Mouse (Mus musculus) forelimb bud, embryonic 11.5 days (tissue): ENCODE measurements around the gene Cdk5rap3.

Experiments used
- DNase-seq: peaks from one replicate; pipeline ENCODE4 v3.0.0-alpha.2; 2012; ENCODE audit warnings: low read depth, low spot score

Cdk5rap3 gene

GRCm38 (mm10) chr11:96861446-96861845 is 54.9 kb downstream of the Cdk5rap3 start:
- no peak for DNase-seq

GRCm38 (mm10) chr11:96860564-96860963 is 55.7 kb downstream of the Cdk5rap3 start:
- DNase-seq, result peak; percentile 80

GRCm38 (mm10) chr11:96859635-96860034 is 56.7 kb downstream of the Cdk5rap3 start:
- no peak for DNase-seq

GRCm38 (mm10) chr11:96857446-96857845 is 58.9 kb downstream of the Cdk5rap3 start:
- no peak for DNase-seq
